Mouse (Mus musculus) frontal cortex, adult 2 months (tissue): ENCODE results near the gene Eif2ak3. TPM values are rescaled to one million over a fixed set of nuclear protein-coding genes. Genes with fewer than 3 reads are reported as not detected.

ENCODE experiments used
- DNase-seq, 2 experiments: peaks; one replicate each; pipeline ENCODE4 v3.0.0; 2022; ENCODE audit warnings: low spot score in 1 of 2; ENCODE audit errors: extremely low spot score in 1 of 2
- polyA plus RNA-seq: library from polyadenylated mRNA; depleted of rRNA; stranded (reverse); fragments of >200 nt; gene quantifications from 2 replicates; pipeline ENCODE4 v1.2.3, GENCODE M21; 2012

Gene Eif2ak3
- polyA plus RNA-seq, 1 experiment = 17.9 TPM

DNA sequence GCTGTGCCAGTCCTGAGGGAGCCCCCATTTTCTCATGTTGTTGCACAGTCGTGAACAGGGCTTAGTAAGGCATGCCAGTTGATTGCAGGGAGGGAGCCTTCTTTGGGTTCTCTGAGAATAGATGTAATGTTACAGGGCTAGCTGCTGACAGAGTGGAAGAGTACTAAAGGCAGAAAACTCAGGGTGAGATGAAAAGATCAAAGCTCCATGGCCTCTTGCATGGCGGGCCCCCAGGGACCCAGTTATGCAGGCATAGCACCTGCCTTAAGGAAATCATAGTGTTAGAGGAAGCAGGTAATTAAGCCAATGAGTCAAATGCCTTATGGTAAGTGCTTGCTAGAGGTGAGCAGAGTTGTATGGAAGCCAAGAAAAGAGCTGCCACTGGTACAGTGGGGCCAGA, 14.9 kb upstream of the Eif2ak3 start:
- DNase-seq = no peak

DNA sequence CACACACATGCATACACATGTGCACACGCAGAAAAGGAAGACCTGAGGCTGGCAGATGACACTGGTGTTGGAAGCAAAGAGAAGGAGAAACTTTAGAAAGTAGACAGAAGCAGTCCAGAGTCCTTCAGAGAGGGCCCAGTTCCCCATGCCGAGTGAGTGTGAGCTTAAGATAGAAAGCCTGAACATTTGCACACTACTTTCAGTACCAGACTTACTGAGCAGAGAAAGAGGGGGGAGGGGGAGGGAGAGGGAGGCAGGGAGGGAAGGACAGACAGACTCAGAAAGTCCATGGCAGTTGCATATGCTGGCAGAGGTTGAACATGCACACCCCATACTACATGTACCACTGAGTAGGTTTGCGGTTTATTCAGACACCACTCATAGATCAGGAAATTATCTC, 13.8 kb upstream of the Eif2ak3 start:
- DNase-seq = no peak

DNA sequence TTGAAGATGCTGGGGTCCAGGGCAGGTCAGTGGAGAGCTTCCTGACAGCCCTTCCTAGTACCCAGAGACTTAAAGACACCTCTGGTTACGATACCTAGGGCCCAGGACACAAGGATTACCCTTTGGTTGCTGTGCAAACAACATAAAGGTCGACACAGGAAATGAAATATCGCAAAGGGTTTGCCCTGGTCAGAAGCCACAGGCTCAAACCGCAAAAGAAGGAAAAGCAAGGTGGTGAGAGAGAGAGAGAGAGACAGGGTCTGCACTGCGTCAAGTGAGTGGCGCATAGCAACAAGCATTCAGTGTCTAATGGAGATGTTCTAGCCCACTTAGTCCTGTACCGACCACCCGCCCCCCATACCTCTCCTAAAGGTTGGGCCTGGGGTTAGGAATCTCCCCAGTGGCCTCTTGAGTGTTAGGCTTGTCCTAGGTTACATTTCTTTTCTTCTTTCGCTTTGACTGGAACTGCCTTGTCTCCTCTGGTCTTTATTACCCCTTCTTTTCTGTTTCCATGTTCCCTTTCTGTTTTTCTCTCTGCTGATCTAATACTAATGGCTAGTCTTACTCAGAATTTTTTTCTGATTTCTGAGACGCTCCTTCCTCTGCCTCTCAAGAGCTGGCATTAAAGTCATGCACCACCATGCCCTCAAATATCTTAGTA, 13.0 kb upstream of the Eif2ak3 start:
- no peak for DNase-seq

DNA sequence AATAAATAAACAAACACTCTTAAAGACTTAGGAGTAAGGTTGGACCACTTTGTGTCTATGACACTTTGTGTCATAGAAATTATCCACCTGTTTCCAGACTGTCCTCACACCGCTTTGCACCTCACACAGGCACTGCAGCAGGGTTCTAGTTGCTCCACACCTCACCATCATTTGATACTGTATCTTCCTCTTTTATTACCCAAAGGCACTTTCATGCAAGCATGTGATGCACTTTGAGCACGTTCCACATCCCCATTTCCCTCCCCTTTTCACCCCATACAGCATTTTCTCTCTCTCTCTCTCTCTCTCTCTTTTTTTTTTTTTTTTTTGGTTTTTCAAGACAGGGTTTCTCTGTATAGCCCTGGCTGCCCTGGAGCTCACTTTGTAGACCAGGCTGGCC, 7.0 kb upstream of the Eif2ak3 start:
- DNase-seq = no peak

DNA sequence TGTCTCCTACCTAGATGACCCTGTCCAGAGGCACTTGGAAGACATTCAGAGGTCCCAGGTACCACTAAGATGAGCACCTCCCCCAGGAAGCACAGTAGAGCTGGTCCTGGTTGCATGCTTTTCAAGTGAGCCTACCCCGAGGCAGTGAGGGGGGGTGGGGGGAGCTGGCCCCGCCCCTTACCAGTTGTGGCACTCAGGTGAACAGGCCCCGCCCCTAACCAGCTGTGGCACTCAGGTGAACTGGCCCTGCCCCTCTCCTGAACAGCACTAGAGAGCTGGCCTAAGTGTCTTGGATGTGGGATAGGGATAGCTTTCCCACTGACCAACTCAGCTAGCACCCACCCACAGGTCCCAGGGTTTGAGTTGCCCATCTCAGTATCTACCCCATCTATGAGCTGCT, 5.8 kb upstream of the Eif2ak3 start:
- no peak for DNase-seq

DNA sequence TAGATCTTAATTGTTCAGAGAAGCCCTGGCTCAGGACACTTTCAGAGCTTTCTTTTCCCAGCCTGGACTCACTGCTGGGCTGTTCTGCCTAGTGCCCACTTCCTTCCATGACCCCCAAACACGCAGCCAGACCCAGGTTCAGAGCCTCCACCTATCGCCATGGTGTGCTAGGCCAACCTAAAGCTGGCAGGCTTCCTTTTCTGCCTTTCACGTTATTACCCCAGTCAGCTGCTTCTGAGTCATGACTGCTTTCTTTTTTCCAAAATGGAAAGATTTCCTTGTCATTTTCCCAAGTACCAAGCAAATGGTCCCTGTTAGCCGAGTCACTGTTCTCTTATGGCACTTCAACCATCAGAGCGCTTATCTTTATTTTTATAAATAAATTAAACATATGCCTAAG, 4.0 kb upstream of the Eif2ak3 start:
- DNase-seq = no peak

DNA sequence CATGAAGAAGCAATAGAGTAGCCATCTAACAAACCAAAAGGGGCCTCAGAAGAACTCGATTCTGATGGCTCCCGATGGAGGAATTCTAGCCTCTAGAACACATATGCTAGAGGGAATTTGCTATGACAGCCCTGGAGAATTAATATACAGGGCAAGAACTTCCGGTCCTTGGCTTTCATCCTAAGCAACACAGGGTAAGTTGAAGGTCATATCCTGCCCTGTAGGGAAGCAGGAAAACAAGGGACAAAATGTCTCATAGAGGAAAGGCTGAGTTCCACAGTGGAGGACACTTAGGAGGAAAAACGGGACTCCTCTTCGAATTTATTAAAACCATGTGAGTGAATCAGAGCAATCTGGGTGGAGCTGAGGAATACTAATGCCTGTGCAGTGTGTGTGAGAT, 1.3 kb upstream of the Eif2ak3 start:
- DNase-seq = no peak

DNA sequence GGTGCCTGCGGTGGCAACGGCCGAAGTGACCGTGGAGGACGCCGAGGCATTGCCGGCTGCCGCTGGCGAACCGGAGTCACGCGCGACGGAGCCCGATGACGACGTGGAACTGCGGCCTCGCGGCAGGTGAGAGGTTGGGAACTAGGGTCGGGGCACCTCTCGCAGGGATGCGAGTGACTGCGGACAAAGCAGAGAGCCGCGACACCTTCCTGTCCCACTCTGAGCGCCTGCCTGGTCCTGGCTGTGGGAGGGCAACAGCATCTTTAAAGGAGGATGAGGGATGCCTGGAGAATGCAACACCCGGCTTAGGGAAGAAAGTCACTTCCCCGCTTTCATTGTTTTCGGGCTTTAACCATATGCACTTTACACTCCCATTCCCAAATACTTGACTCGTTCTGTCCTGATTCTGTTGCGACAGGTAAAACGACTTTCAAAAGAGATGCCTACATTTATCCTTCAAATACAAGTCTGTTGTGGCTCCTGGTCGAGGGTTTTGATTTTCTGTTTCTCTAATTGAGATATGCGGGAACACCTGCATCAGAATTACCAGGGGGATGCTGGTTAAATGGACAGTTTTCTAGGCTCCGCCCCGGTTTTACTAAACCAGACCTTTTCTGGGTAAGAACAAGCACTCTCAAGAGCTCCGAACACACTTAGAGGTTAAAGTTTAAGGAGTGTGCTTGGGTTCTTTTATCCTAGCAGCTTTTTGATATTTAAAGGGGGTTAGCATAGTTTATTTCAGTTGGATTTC, 756 bp downstream of the Eif2ak3 start:
- DNase-seq = peak in 1 of 2 experiments; percentile 33

DNA sequence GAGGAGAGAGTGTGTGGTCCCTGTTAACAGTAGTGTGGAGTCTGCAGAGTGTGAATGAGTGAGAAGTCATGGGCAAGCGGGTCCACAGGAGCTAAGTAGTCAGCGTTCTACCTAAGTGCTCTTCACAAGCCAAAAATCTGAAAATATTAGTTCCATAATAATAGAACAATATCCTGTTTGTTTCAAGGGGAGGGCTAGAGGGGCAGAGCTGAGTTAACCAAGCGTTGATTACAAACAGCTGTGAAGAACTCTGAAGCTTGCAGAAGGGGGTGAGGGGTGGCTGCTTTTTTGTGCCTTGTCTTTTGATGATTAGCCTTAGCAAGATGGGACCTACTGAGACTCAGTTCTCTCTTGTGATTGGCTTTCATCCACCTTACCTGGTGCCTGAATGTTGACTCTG, 3.1 kb downstream of the Eif2ak3 start:
- DNase-seq = no peak

DNA sequence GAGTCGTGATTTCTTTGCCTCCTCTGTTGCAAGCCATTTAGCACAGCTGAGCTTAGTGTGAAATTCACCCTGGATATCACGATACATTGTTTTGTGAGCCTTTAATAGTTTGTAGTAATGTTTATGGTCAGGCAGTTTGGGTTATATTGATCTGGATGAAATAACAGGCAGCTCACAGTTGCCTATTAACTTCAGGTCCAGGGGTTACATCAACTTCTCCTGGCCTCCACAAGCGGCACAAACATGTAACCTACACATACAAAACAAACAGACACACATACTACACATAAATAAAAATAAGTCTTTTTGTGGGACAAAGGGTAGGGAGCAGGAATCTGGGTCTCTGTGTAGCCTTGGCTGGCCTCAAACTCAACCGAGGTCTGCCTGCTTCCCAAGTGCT, 9.1 kb downstream of the Eif2ak3 start:
- no peak for DNase-seq

DNA sequence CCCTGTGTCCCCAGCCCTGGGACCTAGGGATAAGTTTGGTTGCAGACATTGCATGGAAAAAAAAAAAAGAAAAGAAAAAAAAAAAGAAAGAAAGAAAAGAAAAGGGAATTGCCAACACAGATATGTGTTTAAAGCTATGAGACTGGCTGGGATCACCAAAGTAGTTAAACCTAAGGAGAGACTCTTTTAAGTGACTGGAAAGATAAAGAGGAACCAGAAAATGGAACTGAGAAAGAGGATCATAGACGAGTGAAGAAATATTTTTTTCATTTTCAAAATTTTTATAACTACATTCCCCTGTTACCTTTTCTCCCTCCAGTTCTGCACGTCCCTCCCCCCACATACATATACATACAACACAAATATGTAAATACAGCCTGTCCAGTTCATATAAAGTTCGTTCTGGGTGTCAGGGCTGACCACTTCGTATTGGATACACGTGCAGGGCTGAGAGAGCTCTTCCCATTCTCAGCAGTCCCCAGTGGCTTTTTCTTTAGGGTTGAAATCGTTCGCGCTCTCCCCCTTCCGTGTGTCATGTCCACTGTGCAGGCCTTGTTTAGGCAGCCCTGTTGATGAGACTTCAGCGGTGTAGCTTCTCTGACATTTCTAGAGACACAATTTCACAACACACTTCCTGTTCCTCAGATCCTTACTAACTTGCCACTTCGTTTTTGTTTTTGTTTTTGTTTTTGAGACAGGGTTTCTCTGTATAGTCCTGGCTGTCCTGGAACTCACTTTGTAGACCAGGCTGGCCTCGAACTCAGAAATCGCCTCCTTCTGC, 11.4 kb downstream of the Eif2ak3 start:
- DNase-seq = no peak

DNA sequence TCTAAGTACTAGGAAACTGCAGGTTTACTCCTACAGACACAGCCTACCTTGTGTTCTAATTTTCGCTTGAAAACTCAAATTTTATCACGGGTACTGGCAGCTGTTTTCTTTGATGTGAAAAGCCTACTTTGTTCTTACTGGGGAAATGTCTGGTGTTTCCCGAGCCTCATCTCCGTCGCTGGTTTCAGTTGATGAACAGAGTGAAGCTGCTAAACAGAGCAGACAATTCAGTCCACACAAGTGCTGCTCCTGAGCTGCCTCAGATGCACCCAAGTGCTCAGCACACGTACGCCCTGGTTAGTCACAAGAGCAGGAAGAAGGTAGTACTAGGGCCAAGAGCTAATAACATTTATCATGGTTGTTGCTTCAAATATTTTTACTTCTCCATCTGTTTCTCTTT, 18.4 kb downstream of the Eif2ak3 start:
- DNase-seq = no peak

DNA sequence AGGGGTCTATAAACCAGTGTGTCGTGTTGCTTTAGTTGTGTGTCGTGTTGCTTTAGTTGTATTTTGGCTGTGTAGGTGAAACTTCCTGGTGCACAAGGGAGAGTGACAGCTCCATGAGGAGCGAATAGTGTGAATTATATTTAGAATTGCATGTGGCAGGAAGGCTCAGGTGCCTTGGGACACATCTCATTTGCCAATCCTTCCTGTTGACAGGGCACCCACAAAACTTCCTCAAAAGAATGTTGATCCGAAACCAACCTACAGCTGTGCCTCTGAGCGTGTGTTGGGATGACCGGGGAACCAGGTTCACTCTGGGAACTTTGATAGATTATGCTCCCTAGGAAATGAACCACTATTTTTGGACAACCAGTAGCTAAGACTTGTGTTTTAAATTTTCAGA, 20.0 kb downstream of the Eif2ak3 start:
- DNase-seq = no peak

DNA sequence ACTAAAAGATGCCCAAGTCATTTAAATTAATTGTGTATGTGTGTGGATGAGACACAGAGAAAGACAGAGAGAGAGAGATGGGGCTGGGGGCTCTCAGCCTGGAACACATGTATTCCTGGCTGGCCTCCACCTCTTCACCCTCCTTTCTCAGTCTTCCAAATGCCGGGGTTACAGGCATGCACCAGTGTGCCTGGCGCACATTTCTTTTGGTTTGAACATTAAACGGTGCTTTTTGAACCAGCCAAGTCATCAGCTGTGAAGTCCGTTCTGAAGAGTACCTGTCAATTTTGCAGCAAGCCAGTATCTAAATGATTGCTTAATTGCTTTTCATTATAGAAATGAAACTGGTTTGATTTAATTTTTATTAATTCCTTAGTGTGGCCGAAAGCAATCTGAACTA, 22.4 kb downstream of the Eif2ak3 start:
- DNase-seq = no peak

DNA sequence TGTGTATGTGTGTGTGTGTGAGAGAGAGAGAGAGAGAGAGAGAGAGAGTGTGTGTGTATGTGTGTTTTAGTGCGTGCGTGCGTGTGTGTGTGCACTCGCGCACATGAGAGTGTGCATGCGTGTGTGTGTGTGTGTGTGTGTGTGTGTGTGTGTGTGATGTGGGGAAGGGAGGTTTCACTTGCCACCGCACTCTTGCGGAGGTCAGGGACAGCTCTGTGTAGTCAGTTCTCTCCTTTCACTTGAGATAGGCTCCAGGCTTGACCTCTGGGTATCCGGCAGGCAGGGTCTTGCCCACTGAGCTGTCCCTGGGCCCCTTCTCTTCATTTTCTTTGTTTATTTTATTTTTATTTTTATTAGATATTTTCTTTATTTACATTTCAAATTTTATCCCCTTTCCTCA, 23.0 kb downstream of the Eif2ak3 start:
- DNase-seq = no peak

DNA sequence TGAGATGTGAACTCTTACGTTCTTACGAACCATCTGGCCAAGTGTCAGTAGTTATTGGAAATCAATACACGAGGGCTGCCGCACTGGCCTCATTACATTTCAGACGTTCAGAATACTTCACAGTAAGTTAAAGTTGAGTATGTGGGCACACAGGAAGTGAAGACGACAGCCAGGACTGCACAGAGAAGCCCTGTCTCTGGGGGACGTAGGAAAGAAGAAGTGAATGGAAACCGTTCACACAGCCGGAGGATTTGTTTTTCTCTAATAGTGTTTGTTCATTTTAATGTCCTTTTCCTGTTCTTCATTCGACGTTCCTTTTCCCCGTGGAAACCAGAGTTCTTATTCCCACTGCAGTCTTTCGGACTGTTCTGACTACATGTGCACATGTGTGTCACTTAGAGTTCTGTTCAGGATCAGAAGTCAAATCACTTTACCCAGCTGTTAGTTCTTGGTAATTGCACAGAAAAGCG, 27.2 kb downstream of the Eif2ak3 start:
- no peak for DNase-seq

DNA sequence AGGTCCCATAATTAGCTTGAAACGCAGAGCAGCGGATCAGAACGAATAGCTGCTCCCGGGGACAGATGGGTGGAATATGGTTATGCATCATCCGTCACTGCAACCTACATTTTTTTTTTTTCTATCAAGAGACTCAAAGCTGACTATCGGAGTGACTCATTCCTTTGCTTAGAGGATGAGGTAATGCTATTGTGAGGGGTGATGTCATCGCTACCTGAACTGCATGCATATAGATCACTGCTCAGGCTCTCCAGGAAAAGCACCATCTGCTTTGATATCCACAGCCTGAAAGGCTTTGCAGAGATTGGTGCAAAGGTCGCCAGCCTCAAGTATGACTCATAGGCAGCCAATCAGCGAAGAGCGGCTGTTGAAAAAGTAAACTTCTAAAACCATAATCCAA, 27.8 kb downstream of the Eif2ak3 start:
- DNase-seq = peak; percentile 75 to 76

DNA sequence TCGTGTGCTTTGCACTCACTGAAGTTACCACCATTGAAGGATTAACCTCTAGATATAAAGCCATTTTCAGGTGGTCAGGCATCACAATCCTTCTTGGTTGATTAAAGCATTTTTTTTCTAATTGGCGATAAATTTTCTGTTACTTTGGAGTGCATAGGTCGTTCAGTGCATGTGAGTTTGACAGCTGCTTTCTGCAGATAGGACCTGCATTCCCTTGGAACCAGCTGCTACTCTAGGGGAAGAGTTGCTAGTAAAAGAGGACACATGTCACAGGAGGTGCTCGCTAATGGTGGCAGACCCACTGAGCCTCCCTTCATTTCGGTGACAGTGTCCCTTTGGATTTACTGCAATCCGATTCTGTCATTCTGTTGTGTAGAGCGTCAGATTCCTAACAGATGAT, 28.3 kb downstream of the Eif2ak3 start:
- DNase-seq = no peak

DNA sequence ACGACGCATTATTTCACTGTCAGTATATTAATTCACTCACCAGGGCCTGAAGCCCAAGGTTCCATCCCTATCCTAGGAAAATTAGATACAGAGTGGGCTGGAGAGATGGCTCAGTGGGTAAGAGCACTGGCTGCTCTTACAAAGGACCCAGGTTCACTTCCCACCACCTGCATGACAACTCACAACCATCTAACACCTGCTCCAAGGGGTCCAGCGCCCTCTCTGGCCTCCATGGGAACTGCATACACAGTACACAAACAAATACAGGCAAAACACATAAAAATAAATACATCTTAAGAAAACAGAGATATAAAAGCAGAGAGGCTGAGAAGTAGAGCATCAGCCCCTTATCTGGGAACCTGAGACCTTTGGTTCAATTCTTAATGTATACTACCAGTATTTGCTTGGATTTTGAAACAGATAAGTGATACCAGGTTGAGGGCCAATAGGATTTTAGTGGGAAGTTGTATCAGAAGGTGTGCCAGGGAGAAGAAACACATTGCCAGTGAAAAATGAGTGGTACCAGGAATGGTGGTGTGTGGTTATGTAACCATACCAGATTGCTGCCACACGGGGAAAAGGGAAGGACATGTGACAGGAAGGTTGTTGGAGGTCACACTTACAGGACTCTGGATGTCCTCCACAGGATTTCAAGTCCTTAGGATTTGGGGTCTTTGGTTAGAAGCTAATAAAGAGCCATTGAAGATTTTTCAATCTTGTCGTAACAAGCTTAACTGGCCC, 29.9 kb downstream of the Eif2ak3 start:
- no peak for DNase-seq

DNA sequence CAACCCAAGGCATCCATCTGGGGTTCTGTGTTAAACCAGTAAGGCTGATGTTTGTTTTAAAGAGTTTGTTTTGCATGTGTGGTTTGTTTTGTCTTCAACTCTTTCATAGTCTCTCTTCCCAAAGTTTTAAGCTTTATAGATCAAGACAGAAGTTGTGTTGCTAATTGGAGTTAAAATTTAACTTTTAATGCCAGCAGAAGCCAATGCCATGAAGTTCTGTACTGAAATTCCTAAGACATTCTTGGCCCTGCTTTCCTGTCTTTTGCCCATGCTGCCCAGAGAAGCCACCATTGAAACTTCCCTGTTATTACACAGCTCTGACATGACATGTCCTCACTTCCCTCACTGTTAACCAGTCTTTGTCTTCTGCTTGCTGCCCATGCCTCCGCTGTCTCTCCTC, 30.7 kb downstream of the Eif2ak3 start:
- no peak for DNase-seq

DNA sequence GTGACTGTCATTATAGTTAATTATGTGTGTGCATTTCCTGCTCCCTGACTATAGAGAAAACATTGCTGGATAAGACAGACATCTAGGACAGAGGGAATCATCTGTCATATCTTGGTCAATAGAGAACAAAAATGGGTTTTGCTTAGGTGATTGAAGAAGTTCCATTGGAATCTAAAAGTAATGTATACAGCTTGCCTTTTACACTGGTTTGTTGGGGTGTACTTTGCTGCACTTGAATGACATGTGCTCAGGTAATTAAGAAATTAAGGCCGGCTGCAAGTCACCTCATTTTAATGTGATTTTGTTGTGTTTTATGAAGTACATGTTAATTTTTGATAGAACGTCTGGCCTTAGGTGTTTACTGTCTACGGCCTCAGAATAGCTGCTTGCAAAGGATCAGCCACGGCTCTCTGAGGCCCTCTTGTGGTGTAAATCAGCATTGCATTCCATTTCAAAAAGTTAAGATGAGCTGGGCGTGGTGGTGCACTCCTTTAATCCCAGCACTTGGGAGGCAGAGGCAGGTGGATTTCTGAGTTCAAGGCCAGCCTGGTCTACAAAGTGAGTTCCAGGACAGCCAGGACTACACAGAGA, 36.5 kb downstream of the Eif2ak3 start:
- DNase-seq = peak; percentile 46 to 96
